Mouse (Mus musculus) gastrocnemius, postnatal 14 days (tissue): Measurements from ENCODE around the gene Ddx25. TPM values are rescaled to one million over a fixed set of nuclear protein-coding genes. Genes with fewer than 3 reads are reported as not detected.

Source experiments
- DNase-seq: peaks from one replicate; pipeline ENCODE4 v3.0.0; 2021; ENCODE audit warnings: mixed read lengths
- intact Hi-C: fragments of 180-260 bp; cut with DNase I; formaldehyde crosslinking; loops from one replicate; pipeline ENCODE4 v1.15.1; 2025; ENCODE audit warnings: low total_unique reads
- total RNA-seq, 2 experiments: library from RNA; stranded (reverse); gene quantifications; 2 replicates each; pipeline ENCODE4 v1.2.3; 2021

Ddx25 gene
- total RNA-seq, 2 experiments from 2014 or later = 0.06 TPM; not detected in 1

- no peak for DNase-seq
- intact Hi-C loops = no loop called here
These were observed 15.0 kb downstream of the Ddx25 start for GRCm38 (mm10) chr9:35543099-35543860.

GRCm38 (mm10) chr9:35541941-35542340 is 16.4 kb downstream of the Ddx25 start:
- no peak for DNase-seq
- intact Hi-C loops = no loop called here

GRCm38 (mm10) chr9:35541488-35541887 is 16.8 kb downstream of the Ddx25 start:
- peak; percentile 81 for DNase-seq
- intact Hi-C loops = no loop called here

GRCm38 (mm10) chr9:35541024-35541423 is 17.3 kb downstream of the Ddx25 start:
- no peak for DNase-seq
- intact Hi-C loops = no loop called here

- intact Hi-C loops = loop anchor here (5.0 kb wide), 1 partner anchor 257 kb away; no protein-coding TSS in a partner anchor
These were observed 19.2 kb downstream of the Ddx25 start for GRCm38 (mm10) chr9:35539001-35539750.

GRCm38 (mm10) chr9:35535876-35536275 is 22.5 kb downstream of the Ddx25 start:
- intact Hi-C loops = loop anchor here (5.0 kb wide), 1 partner anchor 254 kb away; no protein-coding TSS in a partner anchor
- DNase-seq = no peak

More at GRCm38 (mm10) chr9:35539001-35539750, 19.2 kb downstream of the Ddx25 start:
- DNase-seq = no peak

- intact Hi-C loops = loop anchor here (5.0 kb wide), 1 partner anchor 253 kb away; no protein-coding TSS in a partner anchor
- DNase-seq = no peak
These were observed 23.2 kb downstream of the Ddx25 start for GRCm38 (mm10) chr9:35535110-35535509.

- DNase-seq = no peak
- intact Hi-C loops = no loop called here
These were observed 25.1 kb downstream of the Ddx25 start for GRCm38 (mm10) chr9:35533266-35533665.

GRCm38 (mm10) chr9:35529796-35530195 is 28.5 kb downstream of the Ddx25 start:
- intact Hi-C loops = no loop called here

GRCm38 (mm10) chr9:35529141-35529540 is 29.2 kb downstream of the Ddx25 start:
- DNase-seq = no peak
- intact Hi-C loops = no loop called here

More at GRCm38 (mm10) chr9:35529796-35530195, 28.5 kb downstream of the Ddx25 start:
- no peak for DNase-seq

- intact Hi-C loops = loop anchor here (5.0 kb wide), 1 partner anchor 237 kb away; no protein-coding TSS in a partner anchor
- peak; percentile 72 for DNase-seq
These were observed 34.4 kb downstream of the Ddx25 start for GRCm38 (mm10) chr9:35523941-35524411.

- DNase-seq = peak; percentile 29
- intact Hi-C loops = loop anchor here (5.0 kb wide), 1 partner anchor 236 kb away; no protein-coding TSS in a partner anchor
These were observed 34.8 kb downstream of the Ddx25 start for GRCm38 (mm10) chr9:35523541-35523940.

- intact Hi-C loops = loop anchor here (5.0 kb wide), 1 partner anchor 236 kb away; no protein-coding TSS in a partner anchor
- DNase-seq = no peak
These were observed 35.4 kb downstream of the Ddx25 start for GRCm38 (mm10) chr9:35522821-35523515.

GRCm38 (mm10) chr9:35522241-35522640 is 36.1 kb downstream of the Ddx25 start:
- DNase-seq = no peak
- intact Hi-C loops = loop anchor here (5.0 kb wide), 1 partner anchor 235 kb away; no protein-coding TSS in a partner anchor

- DNase-seq = no peak
- intact Hi-C loops = loop anchor here (5.0 kb wide), 1 partner anchor 233 kb away; no protein-coding TSS in a partner anchor
These were observed 37.5 kb downstream of the Ddx25 start for GRCm38 (mm10) chr9:35520631-35521348.

GRCm38 (mm10) chr9:35518169-35518568 is 40.2 kb downstream of the Ddx25 start, which contains the start of gene Gm1113:
Gene Gm1113, minus strand, starts transcription at chr9:35518269.
- intact Hi-C loops = no loop called here
- DNase-seq = no peak

GRCm38 (mm10) chr9:35516711-35517110 is 41.6 kb downstream of the Ddx25 start:
- DNase-seq = no peak
- intact Hi-C loops = no loop called here

GRCm38 (mm10) chr9:35516182-35516581 is 42.1 kb downstream of the Ddx25 start:
- no peak for DNase-seq
- intact Hi-C loops = no loop called here

- no peak for DNase-seq
- intact Hi-C loops = no loop called here
These were observed 44.4 kb downstream of the Ddx25 start for GRCm38 (mm10) chr9:35513900-35514299.
